9 mouse cellular contexts compared by ENCODE assay signal in the genomic region with DNA sequence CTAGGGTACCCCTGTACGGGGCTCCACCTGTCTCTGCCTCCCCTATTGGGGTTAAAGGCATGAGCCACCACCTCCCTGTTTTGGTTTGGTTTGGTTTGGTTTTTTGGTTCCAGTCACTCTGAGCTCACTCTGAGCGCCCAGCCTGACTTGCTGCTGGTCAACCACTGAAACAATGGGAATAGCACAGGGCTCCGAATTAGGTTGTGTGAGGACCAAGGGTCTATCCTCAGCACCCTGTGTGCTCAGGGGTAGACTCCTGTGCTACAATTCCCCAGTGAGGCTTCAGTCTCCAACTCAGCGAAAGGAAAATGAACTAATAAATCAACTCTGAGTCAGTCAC. TPM values are rescaled to one million over a fixed set of nuclear protein-coding genes. Genes with fewer than 3 reads are reported as not detected.
DNase-seq lines count a peak whose midpoint lies in the region; ATAC-seq and TF ChIP-seq lines count a peak whose summit lies in the region.
"Had no signal": no experiment of that assay in that cellular context is flagged by ENCODE, and none has a peak within 500 bp of the region (broad histone marks: within the 10 kb centered on the region; RNA-seq: fewer than 3 reads in every experiment).

No protein-coding gene starts in this region.

- intact Hi-C loops in heart, postnatal 14 days (cut with DNase I): no loop called here

- H3K4me1 ChIP-seq in heart, embryonic 12.5 days (replicated peaks): peaks cover 15% of the 10 kb centered on the region; the same call in 1 of the 2 replicates
- H3K4me1 ChIP-seq in ES-E14 (ENCODE audit: control insufficient read depth in 2 of 2, insufficient read depth in 2 of 2, low read length in 2 of 2, poor library complexity in 1 of 2): peaks cover 0 to 11% of the 10 kb centered on the region in 2 experiments; a peak in 2 of 4 replicates
- peaks cover 8% of the 10 kb centered on the region; the same call in 1 of the 2 replicates for H3K4me1 ChIP-seq in hindbrain, embryonic 12.5 days
- 0 out of 2 replicates have a peak, but pooled peaks cover 2% of the 10 kb centered on the region for H3K4me1 ChIP-seq in midbrain, embryonic 13.5 days (replicated peaks)

- H3K9me3 ChIP-seq in heart, embryonic 12.5 days (replicated peaks): no peaks in the 10 kb centered on the region
- no peaks in the 10 kb centered on the region for H3K9me3 ChIP-seq in ES-E14 (ENCODE audit: control insufficient read depth, insufficient read depth, low read depth, low read length)
- H3K9me3 ChIP-seq in hindbrain, embryonic 12.5 days (replicated peaks): no peaks in the 10 kb centered on the region
- no peaks in the 10 kb centered on the region for H3K9me3 ChIP-seq in midbrain, embryonic 13.5 days
- H3K9me3 ChIP-seq: G1E had no signal

- no peaks in the 10 kb centered on the region for H3K27me3 ChIP-seq in heart, embryonic 12.5 days (replicated peaks)
- no peaks in the 10 kb centered on the region for H3K27me3 ChIP-seq in hindbrain, embryonic 12.5 days
- H3K27me3 ChIP-seq in midbrain, embryonic 13.5 days: no peaks in the 10 kb centered on the region

- H3K36me3 ChIP-seq in heart, embryonic 12.5 days: peaks cover 33% of the 10 kb centered on the region
- H3K36me3 ChIP-seq in ES-E14 (ENCODE audit: control insufficient read depth, insufficient read depth, low read length, poor library complexity, severe bottlenecking): peaks cover 20% of the 10 kb centered on the region
- H3K36me3 ChIP-seq in hindbrain, embryonic 12.5 days: peaks cover 4% of the 10 kb centered on the region; the same call in 1 of the 2 replicates
- peaks cover 11% of the 10 kb centered on the region for H3K36me3 ChIP-seq in midbrain, embryonic 13.5 days
- H3K36me3 ChIP-seq: G1E had no signal

- DNase-seq in heart, postnatal 14 days: no peak
- no peak for DNase-seq in ES-E14 (ENCODE audit: low read depth, low spot score)
- no peak for DNase-seq in frontal cortex, postnatal 14 days (ENCODE audit: low spot score in 2 of 2)
- DNase-seq in layer of hippocampus, postnatal 36 days: no peak
- DNase-seq in ovary, postnatal 10 days (ENCODE audit: low spot score): no peak

- peak overlapping the region; percentile 91 for H3K9ac ChIP-seq in heart, embryonic 12.5 days
- H3K9ac ChIP-seq in ES-E14 (ENCODE audit: insufficient read depth, low read depth, low read length, poor library complexity, severe bottlenecking): peak overlapping the region; percentile 77
- 0 out of 2 replicates have a peak overlapping the region, but pooled peaks have one; percentile 83 for H3K9ac ChIP-seq in hindbrain, embryonic 12.5 days
- peak overlapping the region; percentile 71; the same call in 1 of the 2 replicates for H3K9ac ChIP-seq in midbrain, embryonic 13.5 days (replicated peaks)

- ATAC-seq in heart, embryonic 12.5 days (ENCODE audit: insufficient number of reproducible peaks, low FRiP score): 0 out of 2 replicates have a peak, but pooled peaks have one; percentile 7
- ATAC-seq in hindbrain, embryonic 12.5 days (ENCODE audit: low FRiP score): peak; percentile 47
- ATAC-seq in midbrain, embryonic 13.5 days: peak; percentile 51

- H3K27ac ChIP-seq in heart, embryonic 12.5 days (ENCODE audit: poor library complexity, severe bottlenecking): peak overlapping the region; percentile 92
- peak overlapping the region; percentile 31; the same call in 1 of the 2 replicates for H3K27ac ChIP-seq in ES-E14 (ENCODE audit: insufficient read depth, low read depth, low read length, poor library complexity, severe bottlenecking)
- H3K27ac ChIP-seq in hindbrain, embryonic 12.5 days: no peak overlapping the region
- H3K27ac ChIP-seq in midbrain, embryonic 13.5 days: peak overlapping the region; percentile 82; the same call in 1 of the 2 replicates

- peak overlapping the region; percentile 90 for H3K4me3 ChIP-seq in heart, embryonic 12.5 days
- H3K4me3 ChIP-seq in ES-E14 (ENCODE audit: insufficient read depth in 1 of 2, low read depth in 1 of 2, low read length in 2 of 2, poor library complexity in 1 of 2, severe bottlenecking in 1 of 2): peak overlapping the region; percentile 62 to 72
- H3K4me3 ChIP-seq in hindbrain, embryonic 12.5 days: peak overlapping the region; percentile 67
- H3K4me3 ChIP-seq in midbrain, embryonic 13.5 days (replicated peaks): peak overlapping the region; percentile 61

- in situ Hi-C loops in ES-E14 (cut with MboI; ENCODE audit: low sequenced_read_pairs in 2 of 2, unreplicated experiment in 2 of 2): no loop called here

- 22% methylated on average over 4 of the region's 4 CpGs for WGBS in heart, embryonic 12.5 days
- 35% methylated on average over 4 of the region's 4 CpGs for WGBS in hindbrain, embryonic 12.5 days
- WGBS in midbrain, embryonic 13.5 days: 36% methylated on average over 4 of the region's 4 CpGs

- H3K4me2 ChIP-seq in heart, embryonic 12.5 days: peak overlapping the region; percentile 71
- peak overlapping the region; percentile 81 for H3K4me2 ChIP-seq in hindbrain, embryonic 12.5 days (replicated peaks)
- peak overlapping the region; percentile 68 for H3K4me2 ChIP-seq in midbrain, embryonic 13.5 days (replicated peaks)

TF ChIP-seq in ES-E14, 5 proteins besides CTCF, POLR2A, EP300 and RAD21:
- TF ChIP-seq ZNF384 (IDR thresholded peaks at IDR 0.05; ENCODE audit: low read depth, low read length) (no peak), HCFC1 (IDR thresholded peaks at IDR 0.05; ENCODE audit: borderline replicate concordance, insufficient read depth, low read length) (no peak), ZC3H11A (IDR thresholded peaks at IDR 0.05; ENCODE audit: borderline replicate concordance, low read depth, low read length) (no peak), MAFK (IDR thresholded peaks at IDR 0.05; ENCODE audit: insufficient read depth, low read depth, low read length) (no peak), CHD2 (IDR thresholded peaks at IDR 0.05; ENCODE audit: low read depth, low read length) (no peak)

RNA-seq across cellular contexts. Expression of gene Pvr, which starts 0.8 kb away (rescaled TPM):
- polyA plus RNA-seq in heart, embryonic 12.5 days (2016; fragmentation: Nextera tagmentation; extraction: Ambion mirVana): 15.7 and 16.0 TPM in 2 replicates
- total RNA-seq in heart, postnatal 14 days (2021): 10 to 100 TPM; 20.0 to 25.6 TPM
- total RNA-seq in ES-E14 (2012; rRNA removed): 38.6 and 49.9 TPM in 2 replicates
- polyA plus RNA-seq in hindbrain, embryonic 12.5 days (2016; fragmentation: Nextera tagmentation; extraction: Ambion mirVana): 4.6 and 6.1 TPM in 2 replicates
- 5.3 and 6.2 TPM in 2 replicates for polyA plus RNA-seq in midbrain, embryonic 13.5 days (2015; fragmentation: Nextera tagmentation; extraction: Ambion mirVana)
- total RNA-seq in layer of hippocampus, postnatal 36 days (2021): 10 to 100 TPM; 11.5 to 14.9 TPM
- polyA plus RNA-seq: G1E had no signal

RNA-seq across cellular contexts. Expression of gene Igsf23, which starts 30.4 kb away (rescaled TPM):
- polyA plus RNA-seq in heart, embryonic 12.5 days (2016; fragmentation: Nextera tagmentation; extraction: Ambion mirVana): 1.0 and 1.2 TPM in 2 replicates
- 1 to 10 TPM; 1.3 to 1.6 TPM for total RNA-seq in heart, postnatal 14 days (2021)
- total RNA-seq in ES-E14 (2012; rRNA removed): 4.6 and 6.6 TPM in 2 replicates
- polyA plus RNA-seq in hindbrain, embryonic 12.5 days (2016; fragmentation: Nextera tagmentation; extraction: Ambion mirVana): 0.32 TPM in 1 of 2 replicates, not detected in the other
- polyA plus RNA-seq in midbrain, embryonic 13.5 days (2015; fragmentation: Nextera tagmentation; extraction: Ambion mirVana): not detected in 2 replicates
- not detected for total RNA-seq in layer of hippocampus, postnatal 36 days (2021)
- polyA plus RNA-seq: G1E had no signal

RNA-seq across cellular contexts. Expression of gene Ceacam19, which starts 32.4 kb away (rescaled TPM):
- not detected in 2 replicates for polyA plus RNA-seq in heart, embryonic 12.5 days (2016; fragmentation: Nextera tagmentation; extraction: Ambion mirVana)
- total RNA-seq in heart, postnatal 14 days (2021): not detected
- 0.85 and 0.94 TPM in 2 replicates for total RNA-seq in ES-E14 (2012; rRNA removed)
- not detected in 2 replicates for polyA plus RNA-seq in hindbrain, embryonic 12.5 days (2016; fragmentation: Nextera tagmentation; extraction: Ambion mirVana)
- not detected in 2 replicates for polyA plus RNA-seq in midbrain, embryonic 13.5 days (2015; fragmentation: Nextera tagmentation; extraction: Ambion mirVana)
- not detected for total RNA-seq in layer of hippocampus, postnatal 36 days (2021)
- polyA plus RNA-seq: G1E had no signal

RNA-seq across cellular contexts. Expression of gene Ceacam20, which starts 45.1 kb away (rescaled TPM):
- polyA plus RNA-seq in heart, embryonic 12.5 days (2016; fragmentation: Nextera tagmentation; extraction: Ambion mirVana): 0.42 TPM in 1 of 2 replicates, not detected in the other
- total RNA-seq in heart, postnatal 14 days (2021): not detected
- 3.7 and 4.9 TPM in 2 replicates for total RNA-seq in ES-E14 (2012; rRNA removed)
- polyA plus RNA-seq in hindbrain, embryonic 12.5 days (2016; fragmentation: Nextera tagmentation; extraction: Ambion mirVana): not detected in 2 replicates
- not detected in 2 replicates for polyA plus RNA-seq in midbrain, embryonic 13.5 days (2015; fragmentation: Nextera tagmentation; extraction: Ambion mirVana)
- not detected for total RNA-seq in layer of hippocampus, postnatal 36 days (2021)
- total RNA-seq: G1E had no signal
- polyA plus RNA-seq: G1E had no signal

RNA-seq across cellular contexts. Expression of gene Ceacam16, which starts 59.0 kb away (rescaled TPM):
- polyA plus RNA-seq in heart, embryonic 12.5 days (2016; fragmentation: Nextera tagmentation; extraction: Ambion mirVana): not detected in 2 replicates
- 1 to 10 TPM in 1 of 2 experiments, under 1 TPM in 1; 0.34 to 1.2 TPM for total RNA-seq in heart, postnatal 14 days (2021)
- 0.71 and 1.4 TPM in 2 replicates for total RNA-seq in ES-E14 (2012; rRNA removed)
- not detected in 2 replicates for polyA plus RNA-seq in hindbrain, embryonic 12.5 days (2016; fragmentation: Nextera tagmentation; extraction: Ambion mirVana)
- polyA plus RNA-seq in midbrain, embryonic 13.5 days (2015; fragmentation: Nextera tagmentation; extraction: Ambion mirVana): 0.54 and 0.62 TPM in 2 replicates
- total RNA-seq in layer of hippocampus, postnatal 36 days (2021): not detected
